ENCODE assay signal across 18 mouse cellular contexts in genomic region chr9:110037895-110038294, GRCm38 (mm10).
DNase-seq lines count a peak whose midpoint lies in the region; ATAC-seq and TF ChIP-seq lines count a peak whose summit lies in the region.
"Had no signal": no experiment of that assay in that cellular context is flagged by ENCODE, and none has a peak within 500 bp of the region (broad histone marks: within the 10 kb centered on the region; RNA-seq: fewer than 3 reads in every experiment).

No protein-coding gene starts in this region.

- TF ChIP-seq CTCF in thymus, adult 2 months (IDR thresholded peaks at IDR 0.05; ENCODE audit: borderline replicate concordance, control insufficient read depth, extremely low read depth, insufficient read depth, low read length, poor library complexity): no peak

- peaks cover 8% of the 10 kb centered on the region for H3K4me1 ChIP-seq in thymus, adult 2 months (replicated peaks; ENCODE audit: control insufficient read depth, insufficient read depth, low read length)
- no peaks in the 10 kb centered on the region for H3K4me1 ChIP-seq in hindbrain, embryonic 13.5 days (replicated peaks)
- H3K4me1 ChIP-seq: hindbrain, embryonic 15.5 days; neural tube, embryonic 13.5 days had no signal

- no peaks in the 10 kb centered on the region for H3K9me3 ChIP-seq in hindbrain, embryonic 13.5 days
- H3K9me3 ChIP-seq: hindbrain, embryonic 15.5 days; megakaryocyte, embryonic 14.5 days; neural tube, embryonic 13.5 days had no signal

- H3K79me2 ChIP-seq in macrophage (ENCODE audit: inconsistent target): peaks cover 11% of the 10 kb centered on the region; the same call in 1 of the 2 replicates

- H3K9ac ChIP-seq in hindbrain, embryonic 13.5 days: no peak overlapping the region
- H3K9ac ChIP-seq: hindbrain, embryonic 15.5 days; neural tube, embryonic 13.5 days had no signal

- no peak overlapping the region for H3K4me3 ChIP-seq in thymus, adult 2 months (ENCODE audit: control insufficient read depth, insufficient read depth, low read length)
- no peak overlapping the region for H3K4me3 ChIP-seq in macrophage (ENCODE audit: inconsistent target)
- no peak overlapping the region for H3K4me3 ChIP-seq in hindbrain, embryonic 13.5 days
- H3K4me3 ChIP-seq: erythroblast, embryonic 14.5 days; hindbrain, embryonic 15.5 days; megakaryocyte, embryonic 14.5 days; neural tube, embryonic 13.5 days had no signal

- H3K36me3 ChIP-seq in thymus, adult 2 months (ENCODE audit: control insufficient read depth, insufficient read depth, low read length): peaks cover 19% of the 10 kb centered on the region
- H3K36me3 ChIP-seq in macrophage (ENCODE audit: inconsistent target): peaks cover 20% of the 10 kb centered on the region
- peaks cover 13% of the 10 kb centered on the region for H3K36me3 ChIP-seq in splenic B cell, adult 2 months (ENCODE audit: control insufficient read depth, insufficient read depth, low read length, poor library complexity, severe bottlenecking)
- peaks cover 48% of the 10 kb centered on the region for H3K36me3 ChIP-seq in hindbrain, embryonic 13.5 days

- DNase-seq in heart, postnatal 14 days: peak; percentile 11 to 20
- no peak for DNase-seq in heart, postnatal 4 days
- DNase-seq in thymus, adult 2 months: no peak
- no peak for DNase-seq in thymus, postnatal 4 days
- peak; percentile 15 for DNase-seq in splenic B cell, adult 2 months (ENCODE audit: low read depth, low spot score)
- no peak for DNase-seq in gastrocnemius, postnatal 14 days
- DNase-seq: B cell, adult 2 months; cerebellum, postnatal 14 days; right cerebral cortex, postnatal 25 days; thymus, adult 18-20 months had no signal

- no peak for ATAC-seq in hindbrain, embryonic 13.5 days (ENCODE audit: low FRiP score)
- ATAC-seq: forebrain, embryonic 16.5 days; intestine, embryonic 16.5 days had no signal

- H3K4me2 ChIP-seq in hindbrain, embryonic 13.5 days: no peak overlapping the region
- H3K4me2 ChIP-seq: hindbrain, embryonic 15.5 days; neural tube, embryonic 13.5 days had no signal

- H3K27me3 ChIP-seq in thymus, adult 2 months (ENCODE audit: control insufficient read depth, insufficient read depth, low read length): no peaks in the 10 kb centered on the region
- no peaks in the 10 kb centered on the region for H3K27me3 ChIP-seq in splenic B cell, adult 2 months (ENCODE audit: control insufficient read depth, insufficient read depth, low read length, poor library complexity, severe bottlenecking)
- H3K27me3 ChIP-seq in hindbrain, embryonic 13.5 days: no peaks in the 10 kb centered on the region
- H3K27me3 ChIP-seq: hindbrain, embryonic 15.5 days; neural tube, embryonic 13.5 days had no signal

- 25% methylated on average over 8 of the region's 8 CpGs for WGBS in thymus, adult 2 months
- WGBS in macrophage (ENCODE audit: missing documents): 0% methylated on average over 8 of the region's 8 CpGs
- 91% methylated on average over 8 of the region's 8 CpGs for WGBS in hindbrain, embryonic 13.5 days

- intact Hi-C loops in heart, postnatal 14 days (cut with DNase I): no loop called here
- intact Hi-C loops in gastrocnemius, postnatal 14 days (cut with DNase I; ENCODE audit: low total_unique reads): no loop called here

- H3K27ac ChIP-seq in thymus, adult 2 months (ENCODE audit: control insufficient read depth, insufficient read depth, low read length): peak overlapping the region; percentile 29; the same call in 1 of the 2 replicates
- peak overlapping the region; percentile 86 for H3K27ac ChIP-seq in macrophage
- H3K27ac ChIP-seq in hindbrain, embryonic 13.5 days: no peak overlapping the region
- H3K27ac ChIP-seq: hindbrain, embryonic 15.5 days; neural tube, embryonic 13.5 days had no signal

- no peak for TF ChIP-seq POLR2A in thymus, adult 2 months (IDR thresholded peaks at IDR 0.05; ENCODE audit: control insufficient read depth, extremely low read depth, insufficient read depth, low read length, poor library complexity)

Comparison
In these comparisons a context has a peak if more than half of its experiments do, and no peak if none do; other contexts are left out.
1. DNase-seq: peak in heart, postnatal 14 days (2 of 2) and splenic B cell, adult 2 months (single experiment); none in heart, postnatal 4 days (single experiment), thymus, adult 2 months (single experiment), thymus, postnatal 4 days (single experiment) and gastrocnemius, postnatal 14 days (single experiment).